Mouse (Mus musculus) erythroblast, embryonic 14.5 days (primary cell): ENCODE results near the gene Fbf1. TPM values are rescaled to one million over a fixed set of nuclear protein-coding genes. Genes with fewer than 3 reads are reported as not detected.

Experiments used
- H3K27me3 ChIP-seq: 2 replicates; pipeline ENCODE4 v1.6.1; 2012; ENCODE audit warnings: inconsistent platforms; ENCODE audit not compliant: control insufficient read depth
- H3K36me3 ChIP-seq: 2 replicates; pipeline ENCODE4 v1.6.1; 2012; ENCODE audit warnings: mild to moderate bottlenecking, inconsistent platforms; ENCODE audit not compliant: control insufficient read depth
- H3K4me1 ChIP-seq: 2 replicates; pipeline ENCODE4 v1.6.1; 2012; ENCODE audit warnings: inconsistent platforms; ENCODE audit not compliant: control insufficient read depth
- H3K4me3 ChIP-seq: replicated peaks from 2 replicates; pipeline ENCODE3; 2012; ENCODE audit warnings: moderate library complexity, mild to moderate bottlenecking, inconsistent platforms
- H3K9me3 ChIP-seq: 2 replicates; pipeline ENCODE4 v1.6.1; 2012; ENCODE audit warnings: low read length, inconsistent platforms, mixed read lengths; ENCODE audit not compliant: control insufficient read depth
- GATA1 ChIP-seq: IDR thresholded peaks from 2 replicates; pipeline ENCODE4 v1.6.1; 2012; ENCODE audit warnings: low read length, inconsistent platforms, mixed read lengths
- TAL1 ChIP-seq: IDR thresholded peaks from 3 replicates; pipeline ENCODE4 v1.6.1; 2012; ENCODE audit warnings: low read length, inconsistent platforms, mixed read lengths
- polyA plus RNA-seq: library from polyadenylated mRNA; stranded (reverse); fragments of >175 nt; gene quantifications from 2 replicates; pipeline ENCODE4 v1.2.3, GENCODE M21; 2012

The Fbf1 gene
- polyA plus RNA-seq, 1 experiment: 1.1 TPM

GRCm38 (mm10) chr11:116117819-116118218, 50.1 kb downstream of the Fbf1 start:
- Histone ChIP-seq H3K36me3 (no peaks in the 10 kb centered on the region; the same call in 1 of the 2 replicates), H3K9me3 (0 out of 2 replicates have a peak, but pooled peaks cover 2% of the 10 kb centered on the region), H3K4me3 (no peak overlapping the region), H3K4me1 (peaks cover 13% of the 10 kb centered on the region), H3K27me3 (no peaks in the 10 kb centered on the region)
- no peak for TF ChIP-seq TAL1
- no peak for TF ChIP-seq GATA1

- H3K27me3 ChIP-seq: no peaks in the 10 kb centered on the region
- H3K36me3 ChIP-seq: no peaks in the 10 kb centered on the region; the same call in 1 of the 2 replicates
- H3K4me3 ChIP-seq: no peak overlapping the region
- no peak for TF ChIP-seq TAL1
- no peak for TF ChIP-seq GATA1
- 0 out of 2 replicates have a peak, but pooled peaks cover 2% of the 10 kb centered on the region for H3K9me3 ChIP-seq
- peaks cover 11% of the 10 kb centered on the region for H3K4me1 ChIP-seq
Measured at GRCm38 (mm10) chr11:116117241-116117640, 50.7 kb downstream of the Fbf1 start.

DNA sequence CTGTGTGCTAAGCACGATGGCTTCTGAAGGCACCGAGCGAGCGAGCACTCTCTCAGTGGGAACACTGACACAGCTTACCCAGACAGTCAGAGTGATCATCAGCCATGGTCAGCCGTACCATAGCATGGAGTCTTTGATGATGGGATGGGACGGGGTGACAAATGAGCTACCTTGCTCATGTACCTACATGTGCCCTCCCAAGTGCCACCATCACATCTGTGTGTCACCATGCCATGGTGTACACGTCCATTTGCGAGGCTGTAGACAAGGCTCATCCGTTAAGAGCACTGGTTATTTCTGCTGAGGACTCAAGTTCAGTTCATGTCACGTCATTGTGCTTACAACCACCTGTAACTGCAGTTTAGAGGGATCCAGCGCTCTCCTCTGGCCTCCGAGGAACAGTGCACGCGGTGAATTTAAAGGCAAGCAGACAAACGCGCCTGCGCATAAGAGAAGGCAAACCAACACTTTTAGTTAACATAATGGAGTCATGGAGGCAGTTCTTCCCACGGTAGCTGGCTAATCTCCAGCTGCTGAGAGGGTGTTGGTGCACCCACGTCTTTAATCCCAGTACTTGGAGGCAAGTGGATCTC, 56.3 kb downstream of the Fbf1 start:
- H3K4me3 ChIP-seq: no peak overlapping the region
- H3K9me3 ChIP-seq: peaks cover 6% of the 10 kb centered on the region; the same call in 1 of the 2 replicates
- H3K4me1 ChIP-seq: peaks cover 26% of the 10 kb centered on the region
- no peaks in the 10 kb centered on the region for H3K36me3 ChIP-seq
- TF ChIP-seq GATA1: no peak
- no peak for TF ChIP-seq TAL1
- peaks cover 52% of the 10 kb centered on the region for H3K27me3 ChIP-seq

DNA sequence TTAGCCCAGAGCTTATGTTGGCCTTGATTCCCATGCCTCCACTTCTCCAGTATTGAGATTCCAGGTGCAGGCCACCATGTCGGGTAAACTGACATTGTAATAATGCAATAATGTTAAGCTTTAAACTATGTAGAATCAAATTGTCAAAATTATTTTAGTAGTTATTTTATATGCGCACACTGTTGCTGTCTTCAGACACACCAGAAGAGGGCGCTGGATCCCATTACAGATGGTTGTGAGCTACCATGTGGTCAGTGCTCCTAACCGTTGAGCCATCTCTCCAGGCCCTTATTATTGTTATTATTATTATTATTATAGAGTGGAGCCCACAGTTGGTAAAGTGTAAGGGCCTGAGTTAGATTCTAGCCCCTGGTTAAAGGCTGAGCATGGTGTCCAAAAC, 56.9 kb downstream of the Fbf1 start:
- Histone ChIP-seq H3K36me3 (no peaks in the 10 kb centered on the region), H3K4me1 (peaks cover 32% of the 10 kb centered on the region), H3K9me3 (peaks cover 6% of the 10 kb centered on the region; the same call in 1 of the 2 replicates), H3K4me3 (no peak overlapping the region), H3K27me3 (peaks cover 58% of the 10 kb centered on the region)
- TF ChIP-seq TAL1 (no peak), GATA1 (no peak)

GRCm38 (mm10) chr11:116110540-116110939, 57.4 kb downstream of the Fbf1 start:
- Histone ChIP-seq H3K4me1 (peaks cover 37% of the 10 kb centered on the region), H3K36me3 (no peaks in the 10 kb centered on the region), H3K27me3 (peaks cover 63% of the 10 kb centered on the region), H3K4me3 (peak overlapping the region; percentile 50), H3K9me3 (peaks cover 6% of the 10 kb centered on the region; the same call in 1 of the 2 replicates)
- no peak for TF ChIP-seq GATA1

GRCm38 (mm10) chr11:116110131-116110530, 57.8 kb downstream of the Fbf1 start:
- peaks cover 63% of the 10 kb centered on the region for H3K27me3 ChIP-seq
- no peaks in the 10 kb centered on the region for H3K36me3 ChIP-seq
- TF ChIP-seq GATA1 (no peak), TAL1 (no peak)
- peaks cover 38% of the 10 kb centered on the region for H3K4me1 ChIP-seq
- H3K4me3 ChIP-seq: peak overlapping the region; percentile 50
- peaks cover 6% of the 10 kb centered on the region; the same call in 1 of the 2 replicates for H3K9me3 ChIP-seq

DNA sequence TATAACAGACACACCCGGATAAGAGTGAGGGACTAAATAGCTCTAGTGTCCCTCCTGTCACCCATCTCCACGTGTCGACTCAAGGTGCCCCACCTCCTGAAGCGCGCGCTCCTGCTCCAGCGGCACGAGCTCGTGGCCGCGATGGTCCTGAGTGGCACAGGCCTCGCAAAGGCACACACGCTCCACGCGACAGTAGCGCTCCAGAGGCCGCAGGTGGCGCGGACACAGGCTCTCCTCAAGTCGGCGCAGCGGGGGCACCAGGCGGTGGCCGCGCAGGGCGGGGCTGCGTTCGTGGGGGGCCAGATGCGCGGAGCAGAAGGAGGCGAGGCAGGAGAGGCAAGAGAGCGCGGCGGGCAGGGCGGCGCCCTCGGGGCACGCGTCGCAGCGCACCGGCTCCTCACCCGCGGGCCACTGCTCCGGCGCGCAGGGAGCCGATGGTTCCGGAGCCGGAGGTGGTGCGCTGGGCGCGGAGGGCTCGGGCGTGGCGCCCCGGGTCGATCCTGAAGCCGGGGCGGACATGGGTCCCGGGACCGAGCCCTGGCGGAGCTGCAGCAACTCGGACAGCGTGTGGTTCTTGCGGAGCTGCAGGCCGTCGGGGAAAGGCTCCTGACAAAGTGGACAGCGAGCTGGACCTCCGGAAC, 58.4 kb downstream of the Fbf1 start:
- no peak for TF ChIP-seq TAL1
- no peak for TF ChIP-seq GATA1
- Histone ChIP-seq H3K36me3 (no peaks in the 10 kb centered on the region), H3K9me3 (peaks cover 6% of the 10 kb centered on the region; the same call in 1 of the 2 replicates), H3K27me3 (peaks cover 63% of the 10 kb centered on the region), H3K4me1 (peaks cover 41% of the 10 kb centered on the region), H3K4me3 (peak overlapping the region; percentile 50)

GRCm38 (mm10) chr11:116108464-116109137, 59.4 kb downstream of the Fbf1 start:
- Histone ChIP-seq H3K36me3 (no peaks in the 10 kb centered on the region), H3K9me3 (peaks cover 6% of the 10 kb centered on the region; the same call in 1 of the 2 replicates), H3K4me3 (no peak overlapping the region), H3K27me3 (peaks cover 63% of the 10 kb centered on the region), H3K4me1 (peaks cover 49% of the 10 kb centered on the region)
- TF ChIP-seq GATA1: no peak
- no peak for TF ChIP-seq TAL1

DNA sequence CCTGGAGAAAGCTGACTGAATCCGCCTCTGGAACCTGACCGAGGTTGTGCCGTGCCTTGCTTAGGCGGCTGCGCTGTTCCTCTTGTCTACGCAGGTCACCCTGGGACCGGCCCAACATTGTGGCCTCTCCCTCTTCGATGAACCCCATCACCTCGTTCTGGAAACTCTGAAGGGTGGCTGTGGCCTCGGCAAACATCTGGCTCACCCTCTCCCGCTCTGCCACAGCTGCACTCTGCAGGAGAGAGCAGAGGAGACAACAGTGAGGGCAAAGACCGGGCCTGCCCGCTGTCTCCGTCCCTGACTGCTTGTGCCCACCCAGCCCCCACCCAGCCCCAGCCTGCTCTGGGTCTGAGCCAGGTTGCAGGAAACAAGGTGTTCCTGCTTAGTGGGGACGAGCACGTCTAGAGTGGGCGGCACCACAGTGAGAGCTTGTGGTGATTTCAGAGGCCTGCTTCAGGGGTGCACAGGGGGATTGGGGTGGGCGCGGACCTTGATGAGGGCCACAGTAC, 60.1 kb downstream of the Fbf1 start:
- Histone ChIP-seq H3K36me3 (no peaks in the 10 kb centered on the region), H3K4me1 (peaks cover 51% of the 10 kb centered on the region), H3K27me3 (peaks cover 63% of the 10 kb centered on the region), H3K4me3 (no peak overlapping the region), H3K9me3 (peaks cover 6% of the 10 kb centered on the region; the same call in 1 of the 2 replicates)
- TF ChIP-seq GATA1 (no peak), TAL1 (no peak)
